Mouse (Mus musculus): Measurements from ENCODE around the gene Dpep1.
A peak's percentile ranks its signal among the peaks of the same experiment; 100 is the strongest.
"Not testable (repeated sequence)": the region's sequence is repeated elsewhere in the genome, so short reads cannot be mapped to it uniquely, and the experiment has no call there.

The Dpep1 gene

GRCm38 (mm10) chr8:123185566-123186409, at the start of gene Dpep1:
Gene Dpep1 (plus strand): TSS chr8:123186242.
- DNase-seq (ENCODE audit: low spot score), result peak; percentile 54

- DNase-seq (ENCODE audit: low spot score), result peak; percentile 38
These were observed 49.8 kb upstream of the Dpep1 start for GRCm38 (mm10) chr8:123136287-123136686.

- DNase-seq (ENCODE audit: low spot score), result peak; percentile 79
These were observed 48.4 kb upstream of the Dpep1 start for GRCm38 (mm10) chr8:123137645-123138077.

GRCm38 (mm10) chr8:123138741-123139140, 47.3 kb upstream of the Dpep1 start:
- no peak for DNase-seq (ENCODE audit: low spot score)

- DNase-seq (ENCODE audit: low spot score), result peak; percentile 79
These were observed 44.1 kb upstream of the Dpep1 start for GRCm38 (mm10) chr8:123141741-123142462.

DNA sequence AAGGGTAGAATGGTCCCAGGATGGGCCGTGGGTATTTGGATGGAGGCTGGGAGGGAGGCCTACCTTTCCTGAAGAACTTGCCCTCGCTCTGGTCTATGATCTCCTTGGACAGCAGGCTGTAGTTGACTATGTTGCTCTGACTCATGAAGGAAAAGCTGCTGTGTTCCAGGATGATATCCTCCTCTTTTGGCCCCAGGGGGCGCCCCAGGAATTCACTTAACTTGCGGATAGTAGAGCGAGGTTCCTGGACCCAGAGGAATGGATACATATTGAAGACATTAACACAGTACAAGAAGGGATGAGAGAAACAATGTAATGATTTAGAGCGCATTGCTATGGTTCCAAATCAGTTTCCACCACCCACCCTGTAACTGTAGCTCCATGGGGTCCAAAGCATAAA, 40.8 kb upstream of the Dpep1 start:
- DNase-seq (ENCODE audit: low spot score), result peak; percentile 60

DNA sequence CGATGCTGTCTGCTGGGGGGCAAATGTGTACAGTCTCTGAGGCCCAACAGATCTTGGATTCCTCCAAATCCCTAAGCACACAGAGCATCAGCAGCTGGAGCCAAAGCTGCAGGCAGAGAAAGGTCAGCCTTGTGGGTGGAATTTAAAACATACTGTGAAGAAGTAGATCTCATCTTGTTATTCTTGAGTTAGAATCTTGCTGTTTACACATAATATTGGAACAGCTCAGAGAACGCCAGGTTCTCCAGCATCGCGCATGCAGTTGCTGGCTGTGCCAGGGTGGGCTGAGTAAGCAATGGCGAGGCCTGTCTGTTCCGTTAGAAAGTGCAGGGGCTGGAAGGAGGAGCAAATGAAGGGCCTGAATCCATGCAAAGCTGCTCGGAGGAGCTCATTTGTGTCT, 39.7 kb upstream of the Dpep1 start:
- peak; percentile 37 for DNase-seq (ENCODE audit: low spot score)

DNA sequence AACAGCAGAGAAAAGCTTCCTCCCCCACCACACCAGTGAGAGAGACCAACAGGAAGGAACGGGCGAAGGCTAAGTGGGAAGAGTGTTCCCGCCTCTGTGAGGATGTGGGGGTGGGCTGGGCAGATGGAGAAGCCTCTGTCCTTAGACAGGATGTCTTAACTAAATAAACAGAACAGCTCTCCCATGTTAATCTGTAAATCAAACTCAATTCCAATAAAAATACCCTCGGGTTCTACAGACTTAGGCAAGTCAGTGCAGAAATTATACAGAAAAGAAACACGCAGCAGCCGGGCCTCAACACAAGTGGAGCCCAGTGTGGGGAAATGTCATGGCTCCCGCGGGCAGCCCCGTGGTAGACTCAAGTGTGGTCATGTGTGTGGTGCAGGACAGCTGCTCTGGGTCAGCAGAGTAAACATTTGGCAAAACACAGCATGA, 35.3 kb upstream of the Dpep1 start:
- no peak for DNase-seq (ENCODE audit: low spot score)

DNA sequence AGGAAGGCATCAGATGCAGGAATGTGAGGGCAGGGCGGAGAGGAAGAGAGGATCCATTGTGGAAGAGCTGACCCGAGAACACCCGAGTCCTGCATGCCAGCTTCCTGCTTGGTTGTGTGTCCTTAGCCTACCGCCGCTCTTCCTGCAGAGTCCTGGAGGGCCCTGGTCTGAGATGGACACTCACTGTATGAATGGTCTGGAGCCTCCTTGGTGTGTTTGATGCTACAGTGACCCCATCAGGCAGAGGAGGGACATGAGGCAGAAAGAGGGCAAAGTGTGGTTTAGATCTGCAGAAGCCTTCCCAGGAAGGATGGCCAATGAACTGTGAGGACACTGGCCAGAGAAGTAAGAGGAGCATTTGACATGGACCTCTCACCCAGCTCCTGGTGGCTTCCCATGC, 30.9 kb upstream of the Dpep1 start:
- DNase-seq (ENCODE audit: low spot score), result no peak

GRCm38 (mm10) chr8:123156070-123156773, 29.8 kb upstream of the Dpep1 start:
- DNase-seq (ENCODE audit: low spot score), result peak; percentile 26

- DNase-seq (ENCODE audit: low spot score), result no peak
These were observed 28.1 kb upstream of the Dpep1 start, which contains the start of gene Sult5a1 for GRCm38 (mm10) chr8:123157888-123158465. Gene Sult5a1 (minus strand): TSS chr8:123158315.

GRCm38 (mm10) chr8:123181391-123181790, 4.7 kb upstream of the Dpep1 start:
- DNase-seq (ENCODE audit: low spot score), result no peak

DNA sequence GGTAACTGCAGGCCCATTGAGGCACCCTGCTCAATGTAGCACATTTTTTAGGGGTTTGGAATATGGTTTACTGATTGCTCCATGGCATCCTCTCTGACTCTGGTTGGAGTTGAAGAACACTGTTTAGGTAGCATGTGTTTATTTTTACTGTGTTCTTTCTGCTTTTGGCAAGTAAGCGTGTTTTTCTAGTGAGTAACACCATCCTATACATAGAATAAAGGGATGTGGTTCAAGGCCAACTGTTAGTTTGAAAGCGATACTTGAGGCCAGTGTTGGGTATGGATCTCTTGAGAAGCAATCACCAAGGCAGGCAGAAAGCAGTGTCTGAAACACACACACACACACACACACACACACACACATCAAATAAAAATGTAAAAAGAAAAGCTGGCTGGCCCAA, 2.0 kb downstream of the Dpep1 start:
- DNase-seq (ENCODE audit: low spot score), result no peak

DNA sequence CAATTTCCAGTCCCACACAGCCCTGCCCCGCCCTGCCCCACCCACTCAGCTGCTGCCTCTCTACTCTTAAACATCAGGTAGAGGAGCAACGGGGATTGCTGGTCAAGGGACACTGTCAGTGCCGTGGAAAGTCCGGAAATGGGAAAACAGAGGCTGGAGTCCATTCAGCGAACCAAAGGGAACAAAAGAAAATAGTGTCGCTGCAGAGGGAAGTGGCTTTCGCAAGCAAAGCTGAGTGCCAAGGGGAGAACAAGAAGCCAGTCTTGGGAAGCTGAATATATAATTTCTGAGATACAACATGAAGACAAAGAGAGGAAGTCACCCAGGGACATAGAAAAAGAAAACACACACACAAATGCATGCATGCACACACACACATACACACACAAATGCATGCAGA, 2.8 kb downstream of the Dpep1 start:
- no peak for DNase-seq (ENCODE audit: low spot score)

- peak; percentile 84 for DNase-seq (ENCODE audit: low spot score)
These were observed 4.6 kb downstream of the Dpep1 start for GRCm38 (mm10) chr8:123190678-123191077.

DNA sequence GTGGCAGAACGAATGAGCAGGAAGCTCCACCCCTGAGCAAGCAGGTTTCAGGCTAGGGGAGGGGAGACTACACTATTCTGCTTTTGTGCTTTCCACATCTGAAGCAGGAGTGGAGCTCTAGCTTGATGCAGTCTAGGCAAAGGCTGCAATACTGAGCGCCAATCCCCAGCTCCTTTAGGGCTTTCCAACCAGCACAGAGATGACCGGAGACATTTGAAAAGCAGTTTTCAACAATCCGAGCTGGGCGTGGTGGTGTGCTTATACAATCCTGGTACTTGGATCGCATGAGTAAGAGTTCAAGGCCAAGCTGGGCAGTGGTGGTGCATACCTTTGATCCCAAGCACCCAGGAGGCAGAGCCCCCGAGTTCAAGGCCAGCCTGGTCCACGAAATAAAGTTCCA, 5.9 kb downstream of the Dpep1 start:
- no peak for DNase-seq (ENCODE audit: low spot score)

GRCm38 (mm10) chr8:123193771-123194170, 7.7 kb downstream of the Dpep1 start:
- DNase-seq (ENCODE audit: low spot score), result no peak

- not testable (repeated sequence) for DNase-seq (ENCODE audit: low spot score)
These were observed 11.0 kb downstream of the Dpep1 start for GRCm38 (mm10) chr8:123197016-123197415.

DNA sequence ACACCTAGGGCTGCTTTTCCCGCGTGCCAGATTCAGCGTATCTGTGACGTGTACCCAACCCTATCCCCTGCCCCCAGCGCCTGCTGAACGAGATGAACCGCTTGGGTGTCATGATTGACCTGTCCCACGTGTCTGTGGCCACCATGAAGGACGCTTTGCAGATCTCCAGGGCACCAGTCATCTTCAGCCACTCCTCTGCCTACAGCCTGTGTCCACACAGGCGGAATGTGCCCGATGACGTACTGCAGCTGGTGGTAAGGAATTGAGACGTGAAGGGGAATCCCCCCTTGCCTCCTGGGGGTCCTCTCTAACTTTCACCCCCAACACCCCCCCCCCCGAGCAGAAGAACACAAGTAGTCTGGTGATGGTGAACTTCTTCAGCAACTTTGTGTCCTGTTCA, 13.8 kb downstream of the Dpep1 start:
- no peak for DNase-seq (ENCODE audit: low spot score)

GRCm38 (mm10) chr8:123202288-123202687, 16.2 kb downstream of the Dpep1 start:
- peak; percentile 77 for DNase-seq (ENCODE audit: low spot score)

DNA sequence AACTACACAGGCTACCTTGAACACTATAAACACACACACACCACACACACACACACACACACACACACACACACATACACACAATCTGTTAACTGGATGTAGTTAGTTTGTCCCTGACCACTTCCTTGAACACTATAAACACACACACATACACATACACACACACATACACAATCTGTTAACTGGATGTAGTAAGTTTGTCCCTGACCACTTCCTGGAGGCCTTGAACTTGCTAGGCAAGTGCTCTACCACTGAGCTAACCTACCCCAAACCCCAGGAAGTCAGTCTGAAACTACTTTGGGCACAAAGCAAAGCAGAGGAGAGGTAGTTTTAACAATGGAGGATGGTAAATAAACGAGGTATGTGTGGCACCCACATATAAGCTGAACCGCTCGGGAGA, 17.5 kb downstream of the Dpep1 start:
- no peak for DNase-seq (ENCODE audit: low spot score)

DNA sequence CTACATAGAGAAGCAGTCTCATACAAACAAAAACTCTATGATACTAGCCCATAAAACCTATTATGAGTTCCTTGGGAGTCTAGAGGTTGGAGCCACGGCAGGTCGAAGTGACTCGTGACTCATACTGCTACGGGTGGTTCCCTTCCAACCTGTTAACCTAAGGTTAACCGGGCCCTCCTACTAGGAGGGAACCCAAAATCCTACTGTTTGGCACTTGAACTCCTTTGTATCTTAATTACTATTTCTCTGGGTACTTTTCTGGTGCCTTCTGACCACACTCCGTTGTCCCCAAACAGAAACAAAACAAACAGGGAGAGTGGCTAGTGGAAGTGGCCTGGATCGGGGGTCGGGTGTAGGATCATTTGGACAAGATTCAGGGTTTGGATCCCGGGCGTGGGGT, 25.8 kb downstream of the Dpep1 start:
- no peak for DNase-seq (ENCODE audit: low spot score)
